8 mouse cellular contexts compared by ENCODE assay signal in the genomic region with DNA sequence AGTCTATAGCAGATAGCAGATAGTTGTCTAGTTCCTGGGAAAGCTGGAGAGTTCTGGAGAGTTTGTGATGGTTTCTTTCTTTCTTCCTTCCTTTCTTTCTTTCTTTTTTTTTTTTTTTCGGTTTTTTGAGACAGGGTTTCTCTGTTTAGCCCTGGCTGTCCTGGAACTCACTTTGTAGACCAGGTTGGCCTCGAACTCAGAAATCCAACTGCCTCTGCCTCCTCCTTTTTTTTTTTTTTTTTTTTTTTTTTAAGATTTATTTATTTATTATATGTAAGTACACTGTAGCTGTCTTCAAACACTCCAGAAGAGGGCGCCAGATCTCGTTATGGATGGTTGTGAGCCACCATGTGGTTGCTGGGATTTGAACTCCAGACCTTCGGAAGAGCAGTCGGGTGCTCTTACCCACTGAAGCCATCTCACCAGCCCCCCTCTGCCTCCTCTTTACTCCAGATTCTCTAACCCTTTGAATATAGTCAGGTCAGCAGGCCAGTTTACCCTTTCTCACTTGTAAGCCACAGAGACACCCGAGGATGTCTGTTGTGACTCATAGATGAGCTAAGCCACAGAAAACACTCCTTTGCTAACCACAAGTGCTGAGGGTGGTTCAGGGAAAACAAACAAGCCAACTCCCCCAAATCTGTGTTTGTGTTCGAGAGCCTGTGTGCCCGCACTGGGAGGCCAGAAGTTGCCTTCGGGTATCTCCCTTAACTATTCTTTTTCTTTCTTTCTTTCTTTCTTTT. TPM values are rescaled to one million over a fixed set of nuclear protein-coding genes. Genes with fewer than 3 reads are reported as not detected.
DNase-seq lines count a peak whose midpoint lies in the region; ATAC-seq and TF ChIP-seq lines count a peak whose summit lies in the region.
"Not testable (repeated sequence)": the region's sequence is repeated elsewhere in the genome, so short reads cannot be mapped to it uniquely, and the experiment has no call there.

No protein-coding gene starts in this region.

- H3K27ac ChIP-seq in CH12.LX (ENCODE audit: insufficient read depth, low read depth): not testable (repeated sequence)
- H3K27ac ChIP-seq in heart, embryonic 15.5 days: peak overlapping the region; percentile 91
- peak overlapping the region; percentile 75; the same call in 1 of the 2 replicates for H3K27ac ChIP-seq in stomach, embryonic 14.5 days (ENCODE audit: low read length)

- ATAC-seq in heart, embryonic 15.5 days (replicated peaks; ENCODE audit: insufficient number of reproducible peaks, insufficient read depth, low FRiP score, low read depth); stomach, embryonic 14.5 days (ENCODE audit: insufficient number of reproducible peaks, insufficient read depth, low FRiP score, low read depth): not testable (repeated sequence)

- peaks cover 11% of the 10 kb centered on the region for H3K79me2 ChIP-seq in CH12.LX (replicated peaks; ENCODE audit: control insufficient read depth, extremely low read depth, insufficient read depth, poor library complexity, severe bottlenecking)

- H3K9ac ChIP-seq in CH12.LX (ENCODE audit: insufficient read depth, low read depth); heart, embryonic 15.5 days; stomach, embryonic 14.5 days (replicated peaks; ENCODE audit: low read depth, low read length): not testable (repeated sequence)

- dilution Hi-C loops in CH12.LX (cut with MboI; ENCODE audit: extremely low pct_ligation_motif_present, extremely low pct_unique_long_range_greater_than_20kb, low sequenced_read_pairs): not testable (repeated sequence)

- not testable (repeated sequence) for TF ChIP-seq POLR2A in CH12.LX (IDR thresholded peaks at IDR 0.05; ENCODE audit: low read depth, low read length)

- DNase-seq in 3134 (ENCODE audit: extremely low read depth, insufficient read length, low spot score) (peak; percentile 84), CH12.LX (ENCODE audit: extremely low read depth) (peak; percentile 35), ZHBTc4 (ENCODE audit: low read depth, low spot score) (peak; percentile 21)
- peak; percentile 19 to 34 for DNase-seq in cerebellum, postnatal 14 days
- peak; percentile 18 for DNase-seq in kidney, postnatal 10 days
- DNase-seq in lung, postnatal 10 days: peak; percentile 19

- not testable (repeated sequence) for H3K9me3 ChIP-seq in CH12.LX (replicated peaks; ENCODE audit: low read length); heart, embryonic 15.5 days (replicated peaks); stomach, embryonic 14.5 days (ENCODE audit: control insufficient read depth, low read depth, low read length)

- not testable (repeated sequence) for H3K27me3 ChIP-seq in CH12.LX (replicated peaks); heart, embryonic 15.5 days; stomach, embryonic 14.5 days (ENCODE audit: control insufficient read depth, insufficient read depth, low read length)

- not testable (repeated sequence) for H3K4me3 ChIP-seq in CH12.LX (replicated peaks in 1 of 3; ENCODE audit: low read depth in 2 of 3, low read length in 2 of 3, poor library complexity in 1 of 3); heart, embryonic 15.5 days; stomach, embryonic 14.5 days (ENCODE audit: low read depth, low read length)

- TF ChIP-seq RAD21 in CH12.LX (IDR thresholded peaks at IDR 0.05; ENCODE audit: low read depth, low read length): not testable (repeated sequence)

- not testable (repeated sequence) for H3K4me2 ChIP-seq in CH12.LX (ENCODE audit: insufficient read depth, low read depth, poor library complexity, severe bottlenecking); stomach, embryonic 14.5 days (replicated peaks; ENCODE audit: low read depth, low read length)
- H3K4me2 ChIP-seq in heart, embryonic 15.5 days: peak overlapping the region; percentile 79; the same call in 1 of the 2 replicates

- not testable (repeated sequence) for TF ChIP-seq EP300 in CH12.LX (IDR thresholded peaks at IDR 0.05; ENCODE audit: low read length)

- WGBS in heart, embryonic 15.5 days: 70% methylated on average over 10 of the region's 10 CpGs
- WGBS in stomach, embryonic 14.5 days: 73% methylated on average over 10 of the region's 10 CpGs

- peaks cover 2 to 28% of the 10 kb centered on the region in 2 experiments; a peak in 3 of 4 replicates for H3K4me1 ChIP-seq in CH12.LX (ENCODE audit: control insufficient read depth in 1 of 2, insufficient read depth in 2 of 2)
- peaks cover 18% of the 10 kb centered on the region for H3K4me1 ChIP-seq in heart, embryonic 15.5 days (replicated peaks)
- H3K4me1 ChIP-seq in stomach, embryonic 14.5 days (ENCODE audit: control insufficient read depth, insufficient read depth, low read length): not testable (repeated sequence)

- in situ Hi-C loops in CH12.LX (cut with MboI; ENCODE audit: low pct_ligation_motif_present, low pct_unique_long_range_greater_than_20kb, low sequenced_read_pairs): loop anchor here (10.0 kb wide), 1 partner anchor 74 kb away; no protein-coding TSS in a partner anchor

- not testable (repeated sequence) for H3K36me3 ChIP-seq in CH12.LX (replicated peaks in 1 of 2; ENCODE audit: control insufficient read depth in 1 of 2, insufficient read depth in 1 of 2, low read length in 1 of 2); heart, embryonic 15.5 days; stomach, embryonic 14.5 days (ENCODE audit: control insufficient read depth, insufficient read depth, low read length)

- not testable (repeated sequence) for TF ChIP-seq CTCF in CH12.LX (conservative IDR thresholded peaks at IDR 0.05 in 1 of 2, IDR thresholded peaks at IDR 0.05 in 1 of 2; ENCODE audit: low read depth in 2 of 2, low read length in 2 of 2)

TF ChIP-seq in CH12.LX, 34 proteins besides CTCF, POLR2A, EP300 and RAD21:
- peak; percentile 63 for TF ChIP-seq ZNF384 (IDR thresholded peaks at IDR 0.05; ENCODE audit: low read depth, low read length)

RNA-seq across cellular contexts. Expression of gene Nptn, which starts 1.4 kb away (rescaled TPM):
- total RNA-seq in CH12.LX (2012; rRNA removed) (48.4 and 62.4 TPM in 2 replicates), CH12.LX (2014; rRNA removed) (172 and 175 TPM in 2 replicates)
- polyA plus RNA-seq in CH12.LX (2012; ENCODE audit: insufficient read length, low read depth): 118 and 184 TPM in 2 replicates
- polyA plus RNA-seq in heart, embryonic 15.5 days (2015; fragmentation: Nextera tagmentation; extraction: Ambion mirVana): 103 and 108 TPM in 2 replicates
- 152 and 154 TPM in 2 replicates for polyA plus RNA-seq in stomach, embryonic 14.5 days (2014; fragmentation: Nextera tagmentation; extraction: Ambion mirVana)

RNA-seq across cellular contexts. Expression of gene Cd276, which starts 25.4 kb away (rescaled TPM):
- total RNA-seq in CH12.LX (2012; rRNA removed): 0.55 and 0.97 TPM in 2 replicates
- total RNA-seq in CH12.LX (2014; rRNA removed): 0.59 and 0.78 TPM in 2 replicates
- 1.3 and 4.3 TPM in 2 replicates for polyA plus RNA-seq in CH12.LX (2012; ENCODE audit: insufficient read length, low read depth)
- 22.0 and 32.6 TPM in 2 replicates for polyA plus RNA-seq in heart, embryonic 15.5 days (2015; fragmentation: Nextera tagmentation; extraction: Ambion mirVana)
- polyA plus RNA-seq in stomach, embryonic 14.5 days (2014; fragmentation: Nextera tagmentation; extraction: Ambion mirVana): 43.0 and 45.7 TPM in 2 replicates

Comparison
In these comparisons a context has a peak if more than half of its experiments do, and no peak if none do; other contexts are left out.
1. DNase-seq: peak in every context shown above with its lines; median percentile 84 in 3134; 35 in CH12.LX; 26 in cerebellum, postnatal 14 days; 21 in ZHBTc4; 19 in lung, postnatal 10 days; 18 in kidney, postnatal 10 days.